Mouse (Mus musculus) urinary bladder, adult 2 months (tissue): Measurements from ENCODE around the gene Rnf40. TPM values are rescaled to one million over a fixed set of nuclear protein-coding genes. Genes with fewer than 3 reads are reported as not detected.

Source experiments
- DNase-seq: peaks from one replicate; pipeline ENCODE4 v3.0.0; 2022; ENCODE audit warnings: low spot score
- polyA plus RNA-seq: library from polyadenylated mRNA; depleted of rRNA; stranded (reverse); fragments of >200 nt; gene quantifications from 2 replicates; pipeline ENCODE4 v1.2.3, GENCODE M21; 2012; rRNA removed

Gene Rnf40
- polyA plus RNA-seq, 1 experiment = 39.7 TPM

DNA sequence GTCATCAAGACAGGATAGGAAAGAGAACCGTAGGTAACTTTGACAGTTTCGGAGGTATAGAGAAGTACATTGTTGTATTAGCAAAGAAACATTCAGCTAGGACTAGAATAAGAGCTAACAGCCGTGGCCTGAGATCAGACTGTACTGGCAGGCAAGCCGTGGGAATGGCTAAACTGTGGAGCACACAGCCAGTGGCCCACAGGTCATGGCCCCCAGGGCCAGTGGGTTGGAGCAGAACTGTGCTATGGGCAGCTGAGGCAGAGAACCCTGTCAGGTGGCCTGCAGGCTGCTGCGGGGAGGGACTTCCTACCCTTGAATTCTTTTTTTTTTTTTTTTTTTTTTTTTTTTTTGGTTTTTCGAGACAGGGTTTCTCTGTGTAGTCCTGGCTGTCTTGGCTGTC lies 60.6 kb downstream of the Rnf40 start:
- DNase-seq = no peak

DNA sequence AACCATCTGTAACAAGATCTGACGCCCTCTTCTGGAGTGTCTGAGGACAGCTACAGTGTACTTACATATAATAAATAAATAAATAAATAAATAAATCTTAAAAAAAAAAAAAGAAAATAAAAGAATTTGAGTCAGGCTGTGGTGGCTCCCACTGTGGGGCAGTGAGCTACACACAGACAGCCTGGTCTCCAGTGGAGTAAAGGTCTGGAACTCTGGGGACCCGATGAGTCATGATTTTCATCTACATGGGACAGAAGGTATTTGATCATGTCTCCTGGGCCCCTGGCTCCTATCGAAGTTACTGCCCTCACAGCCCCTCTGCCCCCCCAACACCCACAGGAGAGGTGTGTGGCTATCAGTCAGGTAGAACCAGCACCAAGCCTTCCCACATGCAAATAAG lies 63.1 kb downstream of the Rnf40 start:
- no peak for DNase-seq

DNA sequence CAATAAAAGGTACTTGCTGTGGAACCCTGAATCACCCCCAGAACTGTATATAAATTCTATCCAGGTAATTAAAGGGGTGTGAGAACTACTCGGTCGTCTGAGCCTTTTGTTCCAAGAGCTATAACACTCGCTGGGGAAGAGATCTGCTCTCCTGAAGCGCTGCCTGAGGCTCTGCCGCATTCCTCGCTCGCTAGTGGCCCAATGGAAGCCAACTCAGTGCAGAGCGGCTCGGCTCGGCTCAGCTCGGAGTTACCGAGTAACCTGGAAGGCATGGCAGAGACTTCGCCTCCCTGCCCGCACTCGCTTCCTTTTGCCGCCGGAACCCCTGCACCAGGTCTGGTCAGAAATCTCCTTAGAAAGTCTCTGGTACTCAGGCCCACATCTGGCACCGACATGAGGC lies 63.5 kb downstream of the Rnf40 start:
- DNase-seq = no peak

DNA sequence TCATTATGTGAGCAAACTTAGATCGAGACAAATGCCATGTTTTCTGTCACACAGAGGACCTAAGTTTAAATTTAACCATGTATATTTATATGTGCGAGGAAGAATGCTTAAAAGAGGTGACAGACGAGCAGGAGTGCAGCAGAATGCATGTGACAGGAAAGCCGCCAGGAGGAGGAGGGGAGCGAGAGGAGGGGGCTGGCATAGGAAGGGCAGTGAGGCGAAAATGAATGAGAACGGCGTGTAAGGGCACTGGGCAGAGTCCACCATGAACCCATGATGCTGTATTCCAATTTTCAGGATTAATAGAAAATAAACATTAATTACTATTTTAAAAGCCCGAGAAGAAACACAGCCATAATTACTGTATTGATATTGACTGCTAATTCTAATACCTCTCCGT lies 65.8 kb downstream of the Rnf40 start:
- DNase-seq = no peak

Other genes starting within 250 kb of the Rnf40 start
- 16.9 and 19.8 TPM in 2 replicates for gene Zfp768, start 243.2 kb upstream of the Rnf40 start, polyA plus RNA-seq
- 7.5 and 9.0 TPM in 2 replicates for gene Zfp747, start 212.7 kb upstream of the Rnf40 start, polyA plus RNA-seq
- gene 9130019O22Rik, start 201.6 kb upstream of the Rnf40 start, polyA plus RNA-seq = 3.7 and 3.9 TPM in 2 replicates
- 6.2 and 6.8 TPM in 2 replicates for gene E430018J23Rik, start 195.1 kb upstream of the Rnf40 start, polyA plus RNA-seq
- gene Zfp764, start 181.9 kb upstream of the Rnf40 start, polyA plus RNA-seq = 7.8 and 9.7 TPM in 2 replicates
- gene Zfp688, start 166.7 kb upstream of the Rnf40 start, polyA plus RNA-seq = 19.5 and 20.2 TPM in 2 replicates
- gene Zfp689, start 139.6 kb upstream of the Rnf40 start, polyA plus RNA-seq = 3.1 and 3.7 TPM in 2 replicates
- gene Prr14, start 129.2 kb upstream of the Rnf40 start, polyA plus RNA-seq = 69.2 and 79.9 TPM in 2 replicates
- 12.4 and 30.8 TPM in 2 replicates for gene Fbrs, start 109.6 kb upstream of the Rnf40 start, polyA plus RNA-seq
- gene Srcap, start 76.8 kb upstream of the Rnf40 start, polyA plus RNA-seq = 5.7 and 13.8 TPM in 2 replicates
- 19.3 and 25.2 TPM in 2 replicates for gene Gm42715, start 69.2 kb upstream of the Rnf40 start, polyA plus RNA-seq
- gene Tmem265, start 27.4 kb upstream of the Rnf40 start, polyA plus RNA-seq = 2.1 TPM in 1 of 2 replicates, not detected in the other
- gene Phkg2, start 15.4 kb upstream of the Rnf40 start, polyA plus RNA-seq = 72.2 and 75.4 TPM in 2 replicates
- gene Ccdc189, start 172 bp upstream of the Rnf40 start, polyA plus RNA-seq = 7.0 and 7.4 TPM in 2 replicates
- 10.7 and 12.8 TPM in 2 replicates for gene Zfp629, start 27.0 kb downstream of the Rnf40 start, polyA plus RNA-seq
- 26.0 and 30.3 TPM in 2 replicates for gene Bcl7c, start 120.2 kb downstream of the Rnf40 start, polyA plus RNA-seq
- gene Ctf1, start 124.0 kb downstream of the Rnf40 start, polyA plus RNA-seq = 11.0 and 13.7 TPM in 2 replicates
- gene Ctf2, start 143.4 kb downstream of the Rnf40 start, polyA plus RNA-seq = not detected in 2 replicates
- gene Fbxl19, start 155.8 kb downstream of the Rnf40 start, polyA plus RNA-seq = 14.5 and 15.5 TPM in 2 replicates
- gene Orai3, start 181.0 kb downstream of the Rnf40 start, polyA plus RNA-seq = 36.0 and 42.3 TPM in 2 replicates
- gene Setd1a, start 187.9 kb downstream of the Rnf40 start, polyA plus RNA-seq = 4.8 and 13.9 TPM in 2 replicates
- gene Gm49388, start 196.8 kb downstream of the Rnf40 start, polyA plus RNA-seq = 0.21 TPM in 1 of 2 replicates, not detected in the other
- 65.7 and 77.6 TPM in 2 replicates for gene Hsd3b7, start 211.8 kb downstream of the Rnf40 start, polyA plus RNA-seq
- gene Stx4a, start 235.5 kb downstream of the Rnf40 start, polyA plus RNA-seq = 161 and 178 TPM in 2 replicates
- 6.4 and 6.9 TPM in 2 replicates for gene Stx1b, start 235.8 kb downstream of the Rnf40 start, polyA plus RNA-seq